7 mouse cellular contexts compared by ENCODE assay signal in genomic region chr10:80293325-80293724, GRCm38 (mm10). TPM values are rescaled to one million over a fixed set of nuclear protein-coding genes. Genes with fewer than 3 reads are reported as not detected.
DNase-seq lines count a peak whose midpoint lies in the region; ATAC-seq and TF ChIP-seq lines count a peak whose summit lies in the region.

No protein-coding gene starts in this region.

- peaks cover 10% of the 10 kb centered on the region for H3K27me3 ChIP-seq in megakaryocyte, embryonic 14.5 days (replicated peaks)
- H3K27me3 ChIP-seq in intestine, embryonic 15.5 days (replicated peaks): peaks cover 12% of the 10 kb centered on the region

- H3K4me2 ChIP-seq in intestine, embryonic 15.5 days (replicated peaks): peak overlapping the region; percentile 75

- WGBS in intestine, embryonic 15.5 days: 20% methylated on average over 14 of the region's 14 CpGs
- WGBS in olfactory bulb, adult 2 months: 11% methylated on average over 14 of the region's 14 CpGs

- no peak overlapping the region for H3K27ac ChIP-seq in cortical plate, adult 2 months (ENCODE audit: insufficient read depth, low read length)
- peak overlapping the region; percentile 87; the same call in 1 of the 2 replicates for H3K27ac ChIP-seq in intestine, embryonic 15.5 days
- H3K27ac ChIP-seq in olfactory bulb, adult 2 months (ENCODE audit: insufficient read depth, low read depth, low read length): no peak overlapping the region

- no peak for DNase-seq in frontal cortex, postnatal 25 days (ENCODE audit: low spot score in 2 of 2)
- no peak for DNase-seq in ovary, postnatal 10 days (ENCODE audit: low spot score)

- peaks cover 33% of the 10 kb centered on the region for H3K36me3 ChIP-seq in megakaryocyte, embryonic 14.5 days (replicated peaks; ENCODE audit: low read length)
- H3K36me3 ChIP-seq in intestine, embryonic 15.5 days: peaks cover 13% of the 10 kb centered on the region

- TF ChIP-seq CTCF in cortical plate, adult 2 months (IDR thresholded peaks at IDR 0.05; ENCODE audit: extremely low read depth, insufficient read depth, low read length): no peak
- no peak for TF ChIP-seq CTCF in olfactory bulb, adult 2 months (IDR thresholded peaks at IDR 0.05; ENCODE audit: insufficient read depth, low read depth, low read length)

- H3K9me3 ChIP-seq in megakaryocyte, embryonic 14.5 days: no peaks in the 10 kb centered on the region
- H3K9me3 ChIP-seq in intestine, embryonic 15.5 days: no peaks in the 10 kb centered on the region

- H3K4me3 ChIP-seq in megakaryocyte, embryonic 14.5 days (replicated peaks): peak overlapping the region; percentile 95
- peak overlapping the region; percentile 95 for H3K4me3 ChIP-seq in cortical plate, adult 2 months (ENCODE audit: insufficient read depth, low read length)
- peak overlapping the region; percentile 88 for H3K4me3 ChIP-seq in intestine, embryonic 15.5 days (replicated peaks)
- peak overlapping the region; percentile 91 for H3K4me3 ChIP-seq in olfactory bulb, adult 2 months (ENCODE audit: insufficient read depth, low read depth, low read length)

- no peak for TF ChIP-seq POLR2A in cortical plate, adult 2 months (IDR thresholded peaks at IDR 0.05; ENCODE audit: extremely low read depth, insufficient read depth, low read length)
- no peak for TF ChIP-seq POLR2A in olfactory bulb, adult 2 months (IDR thresholded peaks at IDR 0.05; ENCODE audit: insufficient read depth, low read depth, low read length)

- peak overlapping the region; percentile 98 for H3K9ac ChIP-seq in intestine, embryonic 15.5 days

- ATAC-seq in megakaryocyte, adult 5-6 weeks (ENCODE audit: poor library complexity, severe bottlenecking): no peak
- ATAC-seq in intestine, embryonic 15.5 days: no peak

- H3K4me1 ChIP-seq in megakaryocyte, embryonic 14.5 days: peaks cover 65% of the 10 kb centered on the region
- peaks cover 6% of the 10 kb centered on the region for H3K4me1 ChIP-seq in cortical plate, adult 2 months (ENCODE audit: control insufficient read depth, insufficient read depth, low read length)
- H3K4me1 ChIP-seq in intestine, embryonic 15.5 days (replicated peaks): peaks cover 22% of the 10 kb centered on the region
- peaks cover 39% of the 10 kb centered on the region for H3K4me1 ChIP-seq in olfactory bulb, adult 2 months (ENCODE audit: control insufficient read depth, insufficient read depth, low read length)

RNA-seq across cellular contexts. Expression of gene Rps15, which starts 1.1 kb away (rescaled TPM):
- polyA plus RNA-seq in megakaryocyte, embryonic 14.5 days (2012; ENCODE audit: insufficient read depth, low replicate concordance): 7,349 and 10,126 TPM in 2 replicates
- total RNA-seq in megakaryocyte, adult 5-6 weeks (2015): 1,580 and 1,599 TPM in 2 replicates
- 1,732 and 1,915 TPM in 2 replicates for total RNA-seq in megakaryocyte, adult 5-6 weeks (2017)
- 2,242 and 2,263 TPM in 2 replicates for polyA plus RNA-seq in cortical plate, adult 2 months (2012; rRNA removed)
- polyA plus RNA-seq in intestine, embryonic 15.5 days (2015; fragmentation: Nextera tagmentation; extraction: Ambion mirVana): 974 and 1,020 TPM in 2 replicates
- polyA plus RNA-seq in olfactory bulb, adult 2 months (2012; ENCODE audit: insufficient read depth, insufficient read length, low replicate concordance, missing spikeins): 978 TPM in 1 of 2 replicates, not detected in the other

RNA-seq across cellular contexts. Expression of gene Apc2, which starts 2.5 kb away (rescaled TPM):
- polyA plus RNA-seq in megakaryocyte, embryonic 14.5 days (2012; ENCODE audit: insufficient read depth, low replicate concordance): 0.92 and 4.5 TPM in 2 replicates
- total RNA-seq in megakaryocyte, adult 5-6 weeks (2015): not detected in 2 replicates
- total RNA-seq in megakaryocyte, adult 5-6 weeks (2017): not detected in 2 replicates
- 54.9 and 55.2 TPM in 2 replicates for polyA plus RNA-seq in cortical plate, adult 2 months (2012; rRNA removed)
- polyA plus RNA-seq in intestine, embryonic 15.5 days (2015; fragmentation: Nextera tagmentation; extraction: Ambion mirVana): 4.9 and 6.5 TPM in 2 replicates
- polyA plus RNA-seq in olfactory bulb, adult 2 months (2012; ENCODE audit: insufficient read depth, insufficient read length, low replicate concordance, missing spikeins): not detected in 2 replicates

RNA-seq across cellular contexts. Expression of gene 2310011J03Rik, which starts 27.0 kb away (rescaled TPM):
- polyA plus RNA-seq in megakaryocyte, embryonic 14.5 days (2012; ENCODE audit: insufficient read depth, low replicate concordance): 62.0 and 88.2 TPM in 2 replicates
- total RNA-seq in megakaryocyte, adult 5-6 weeks (2015): 25.6 and 27.4 TPM in 2 replicates
- 13.8 and 17.8 TPM in 2 replicates for total RNA-seq in megakaryocyte, adult 5-6 weeks (2017)
- 51.9 and 52.3 TPM in 2 replicates for polyA plus RNA-seq in cortical plate, adult 2 months (2012; rRNA removed)
- 51.4 and 51.5 TPM in 2 replicates for polyA plus RNA-seq in intestine, embryonic 15.5 days (2015; fragmentation: Nextera tagmentation; extraction: Ambion mirVana)
- polyA plus RNA-seq in olfactory bulb, adult 2 months (2012; ENCODE audit: insufficient read depth, insufficient read length, low replicate concordance, missing spikeins): not detected in 2 replicates

RNA-seq across cellular contexts. Expression of gene Dazap1, which starts 32.0 kb away (rescaled TPM):
- polyA plus RNA-seq in megakaryocyte, embryonic 14.5 days (2012; ENCODE audit: insufficient read depth, low replicate concordance): 384 and 552 TPM in 2 replicates
- 39.0 and 41.4 TPM in 2 replicates for total RNA-seq in megakaryocyte, adult 5-6 weeks (2015)
- total RNA-seq in megakaryocyte, adult 5-6 weeks (2017): 187 and 200 TPM in 2 replicates
- 65.4 and 70.8 TPM in 2 replicates for polyA plus RNA-seq in cortical plate, adult 2 months (2012; rRNA removed)
- 53.1 and 57.0 TPM in 2 replicates for polyA plus RNA-seq in intestine, embryonic 15.5 days (2015; fragmentation: Nextera tagmentation; extraction: Ambion mirVana)
- not detected in 2 replicates for polyA plus RNA-seq in olfactory bulb, adult 2 months (2012; ENCODE audit: insufficient read depth, insufficient read length, low replicate concordance, missing spikeins)

RNA-seq across cellular contexts. Expression of gene Gamt, which starts 32.5 kb away (rescaled TPM):
- polyA plus RNA-seq in megakaryocyte, embryonic 14.5 days (2012; ENCODE audit: insufficient read depth, low replicate concordance): 3.2 and 11.3 TPM in 2 replicates
- 6.3 and 6.7 TPM in 2 replicates for total RNA-seq in megakaryocyte, adult 5-6 weeks (2015)
- 4.4 and 10.2 TPM in 2 replicates for total RNA-seq in megakaryocyte, adult 5-6 weeks (2017)
- 43.9 and 59.6 TPM in 2 replicates for polyA plus RNA-seq in cortical plate, adult 2 months (2012; rRNA removed)
- 71.0 and 112 TPM in 2 replicates for polyA plus RNA-seq in intestine, embryonic 15.5 days (2015; fragmentation: Nextera tagmentation; extraction: Ambion mirVana)
- not detected in 2 replicates for polyA plus RNA-seq in olfactory bulb, adult 2 months (2012; ENCODE audit: insufficient read depth, insufficient read length, low replicate concordance, missing spikeins)

Comparison
In these comparisons a context has a peak if more than half of its experiments do, and no peak if none do; other contexts are left out.
1. RNA of gene 2310011J03Rik, which starts 27.0 kb away (polyA plus RNA-seq): 62.0 to 88.2 TPM in megakaryocyte, embryonic 14.5 days, 51.9 to 52.3 TPM in cortical plate, adult 2 months and 51.4 to 51.5 TPM in intestine, embryonic 15.5 days; not detected in olfactory bulb, adult 2 months; every median in the first group is over 10 times any median in the second.
2. Peak in every context shown above with its lines, with median percentiles within 50 percentile points of each other: H3K4me3 ChIP-seq.